Mouse (Mus musculus) embryo, embryonic 11 days (tissue): ENCODE measurements around the gene Lrrc25.

Source experiments
- DNase-seq: peaks from one replicate; pipeline ENCODE4 v3.0.0-alpha.2; 2015

Lrrc25 gene

DNA sequence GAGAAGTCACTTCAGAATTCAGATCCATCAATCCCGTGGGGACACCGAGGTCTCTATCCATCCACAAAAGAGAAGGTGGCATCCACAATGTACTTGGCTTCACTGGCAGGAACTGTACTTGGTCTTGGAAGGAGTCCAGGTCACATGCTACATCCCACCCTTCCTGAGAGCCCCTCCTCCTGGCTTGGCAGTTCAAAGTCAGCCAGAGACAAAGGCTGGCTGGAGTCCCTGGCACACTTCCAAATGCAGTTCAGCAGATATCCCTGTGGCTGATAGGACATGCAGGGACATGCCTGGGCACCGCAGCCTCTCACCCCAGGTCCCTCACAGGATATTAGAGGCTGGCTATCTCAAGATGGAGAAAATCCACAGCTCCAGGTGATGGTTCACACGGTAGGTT lies 33.4 kb downstream of the Lrrc25 start:
- peak; percentile 52 for DNase-seq

DNA sequence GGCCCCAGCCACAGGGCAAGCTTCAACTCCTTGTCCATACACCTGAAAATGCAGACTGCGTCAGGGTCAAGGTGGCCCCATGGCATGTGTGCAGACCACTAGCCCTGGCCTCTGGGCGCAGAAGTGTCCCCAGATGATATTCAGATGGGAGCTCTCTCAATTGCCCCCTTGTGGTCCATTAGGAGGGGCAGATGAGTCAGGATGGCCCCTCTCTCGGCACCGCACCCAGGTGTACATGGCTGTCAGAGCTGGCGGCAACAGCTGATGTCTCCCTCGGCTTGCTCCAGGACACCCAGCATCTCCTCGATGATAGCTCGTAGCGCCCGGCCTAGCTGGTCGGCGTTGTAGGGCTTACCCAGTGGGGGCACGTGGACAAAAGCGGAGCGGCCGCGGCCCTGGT lies 34.4 kb downstream of the Lrrc25 start:
- no peak for DNase-seq

GRCm38 (mm10) chr8:70653226-70653625 lies 37.3 kb downstream of the Lrrc25 start:
- peak; percentile 46 for DNase-seq

DNA sequence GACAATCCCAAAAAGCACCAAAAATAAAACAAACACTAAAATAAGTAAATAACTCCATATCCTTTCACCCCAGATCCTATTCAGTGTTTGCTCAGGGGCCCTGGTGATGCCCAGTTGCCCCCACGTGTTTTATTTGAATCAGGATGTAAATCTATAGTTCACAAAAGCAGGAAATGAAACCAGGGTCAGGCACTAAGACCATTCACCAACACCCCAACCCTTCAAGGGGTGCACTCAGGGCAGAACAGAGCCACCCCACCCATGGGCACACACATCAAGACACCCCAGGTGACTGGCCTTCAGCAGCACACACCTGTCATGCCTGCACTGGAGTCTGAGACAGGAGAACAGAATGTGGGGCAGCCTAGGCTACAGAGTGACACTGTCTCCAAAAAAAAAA lies 38.2 kb downstream of the Lrrc25 start:
- no peak for DNase-seq

DNA sequence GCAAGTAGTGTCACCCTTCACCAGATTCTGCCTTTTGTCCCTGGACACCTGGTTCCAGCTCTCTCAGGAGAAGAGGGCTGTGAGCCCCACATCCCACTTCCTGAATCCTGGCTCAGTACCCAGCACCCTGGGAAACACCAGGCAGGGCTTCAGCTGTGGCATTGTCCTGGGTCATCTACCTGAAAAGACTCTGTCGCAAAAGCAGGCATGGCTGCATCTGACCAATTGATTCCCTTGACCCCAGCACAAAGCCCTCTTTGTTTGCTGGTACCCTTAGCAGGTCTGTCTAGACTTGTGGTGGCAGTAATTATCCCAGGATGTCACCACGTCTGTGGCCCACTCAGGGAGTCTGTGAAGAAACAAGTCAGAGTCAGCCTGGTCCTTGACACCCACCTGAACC lies 39.5 kb downstream of the Lrrc25 start:
- DNase-seq, result peak; percentile 54

DNA sequence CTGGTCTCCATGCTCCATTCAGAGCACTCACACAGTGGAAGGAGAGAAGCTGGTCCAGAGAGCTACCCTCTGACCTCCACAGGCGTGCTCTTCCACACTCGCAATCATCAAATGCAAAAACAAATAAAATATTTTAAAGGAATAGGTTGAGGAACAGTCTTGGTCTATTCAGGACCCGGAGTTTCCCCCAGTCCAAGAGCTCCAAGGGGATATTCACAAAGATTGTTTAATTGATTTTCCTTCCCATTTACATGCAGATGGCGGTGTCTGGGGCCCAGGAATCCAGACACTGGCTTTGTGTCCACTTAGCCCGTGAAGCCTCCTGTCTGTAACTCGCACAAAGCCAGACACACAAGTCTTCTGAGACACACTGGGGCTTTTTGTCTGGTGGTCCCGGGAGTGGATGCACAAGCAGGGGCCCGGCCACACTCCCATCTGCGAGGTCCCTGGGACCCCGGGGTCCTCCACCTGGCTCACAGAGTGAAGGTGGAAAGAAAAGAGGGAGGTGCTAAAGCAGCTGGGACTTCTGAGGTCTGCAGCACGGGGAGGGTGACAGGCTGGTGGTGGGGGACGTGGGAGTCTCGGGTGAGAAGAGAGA lies 40.3 kb downstream of the Lrrc25 start:
- peak; percentile 75 for DNase-seq

DNA sequence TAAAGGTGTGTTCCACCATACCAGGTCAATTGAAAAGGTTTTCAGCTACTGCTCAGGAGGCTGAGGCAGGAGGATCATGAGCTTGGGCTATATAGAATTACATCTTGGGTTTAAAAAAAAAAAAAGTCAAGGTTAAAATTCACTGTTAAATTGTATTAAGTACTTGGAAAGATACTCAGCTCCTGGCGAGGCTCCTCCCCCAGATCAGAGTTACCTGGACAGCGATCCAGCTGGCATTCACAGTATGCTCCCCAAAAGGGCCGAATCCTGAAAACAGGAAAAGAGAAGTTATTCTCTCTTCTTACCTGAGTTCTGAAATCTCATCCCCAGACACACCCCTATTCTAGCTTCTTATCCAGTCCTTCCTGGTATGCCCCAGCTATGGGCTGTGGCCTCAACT lies 41.3 kb downstream of the Lrrc25 start:
- no peak for DNase-seq

GRCm38 (mm10) chr8:70657739-70658138 lies 41.8 kb downstream of the Lrrc25 start:
- DNase-seq, result no peak

- DNase-seq, result no peak
Measured at GRCm38 (mm10) chr8:70658897-70659603, 43.1 kb downstream of the Lrrc25 start.

- peak; percentile 96 for DNase-seq
Measured at GRCm38 (mm10) chr8:70659604-70660272, 43.8 kb downstream of the Lrrc25 start.

DNA sequence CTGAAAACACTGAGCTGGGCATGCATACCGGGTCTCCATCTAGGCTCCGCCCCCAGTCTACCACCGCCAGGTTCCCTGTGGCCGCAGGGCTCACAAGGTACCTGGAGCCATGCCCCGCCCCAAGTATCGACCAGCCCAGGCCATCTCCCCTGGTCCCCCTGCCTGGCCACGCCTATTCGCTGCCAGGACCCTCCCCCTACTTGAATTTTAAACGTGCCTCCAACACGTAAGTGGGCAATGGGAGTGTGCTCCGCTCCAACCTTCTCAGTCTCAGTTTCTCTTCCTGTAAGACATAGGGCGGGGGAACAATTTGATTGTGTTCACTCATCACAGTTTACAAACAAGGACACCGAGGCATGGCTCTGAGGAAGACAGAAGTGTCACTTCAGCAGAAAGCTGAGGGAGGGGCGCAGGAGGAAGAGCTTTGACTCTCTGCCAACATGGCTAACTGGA lies 44.3 kb downstream of the Lrrc25 start, which contains the start of gene Pgpep1:
TSS of gene Pgpep1 (minus strand) at position 116 of the 453 bp plus-strand sequence.
- DNase-seq, result peak; percentile 73

DNA sequence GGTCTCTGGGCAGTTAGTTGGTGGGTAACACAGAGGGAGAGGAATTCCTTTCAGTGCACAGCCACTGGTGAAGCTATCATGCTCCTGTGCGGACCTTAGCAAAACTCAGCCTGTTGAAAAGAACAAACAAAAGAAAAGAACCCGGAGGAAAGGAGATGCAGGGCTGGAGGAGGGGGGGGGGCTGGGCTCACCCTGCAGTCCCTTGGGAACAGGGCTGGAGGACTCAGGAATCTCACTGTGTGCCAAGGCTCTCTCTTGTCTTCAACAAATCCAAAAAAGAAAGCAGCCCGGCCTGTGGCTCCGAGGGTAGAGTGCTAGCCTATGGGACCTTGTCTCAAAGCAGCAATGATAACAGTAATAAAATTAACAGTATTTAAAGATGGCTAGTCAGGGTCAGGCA lies 47.7 kb downstream of the Lrrc25 start:
- DNase-seq, result no peak

- DNase-seq, result no peak
Measured at GRCm38 (mm10) chr8:70664631-70665030, 48.7 kb downstream of the Lrrc25 start.

GRCm38 (mm10) chr8:70665599-70665998 lies 49.6 kb downstream of the Lrrc25 start:
- DNase-seq, result no peak

DNA sequence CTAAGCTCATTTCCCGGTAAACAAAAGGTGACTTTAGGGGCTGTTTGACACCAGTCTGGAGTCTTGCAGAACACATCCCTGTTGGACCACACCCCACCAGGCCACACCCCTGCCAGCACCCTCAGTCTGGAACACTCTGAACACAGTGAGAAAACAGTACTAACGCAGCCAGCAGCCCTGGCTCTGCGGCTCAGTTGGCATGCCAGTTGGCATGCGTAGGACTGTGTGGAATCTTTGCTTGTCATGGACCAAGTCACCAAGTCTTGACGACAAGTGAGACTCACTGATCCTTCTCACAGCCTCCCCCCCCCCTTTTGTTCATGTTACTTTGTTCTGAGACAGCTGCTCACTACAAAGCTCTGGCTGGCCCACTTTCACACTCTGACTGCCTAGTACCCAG lies 51.1 kb downstream of the Lrrc25 start:
- no peak for DNase-seq
